Mouse (Mus musculus): Measurements from ENCODE around the gene Pkdrej. TPM values are rescaled to one million over a fixed set of nuclear protein-coding genes. Genes with fewer than 3 reads are reported as not detected.

The Pkdrej gene
- polyA plus RNA-seq, 1 experiment, result 0.02 TPM

- WGBS, result 82% methylated on average over 2 of the region's 2 CpGs
- Histone ChIP-seq H3K27ac (ENCODE audit: insufficient read depth, low read length) (no peak overlapping the region), H3K4me1 (ENCODE audit: control insufficient read depth, insufficient read depth, insufficient read length) (no peaks in the 10 kb centered on the region), H3K36me3 (ENCODE audit: control insufficient read depth, insufficient read depth, low read length) (peaks cover 4% of the 10 kb centered on the region; the same call in 1 of the 2 replicates), H3K4me3 (ENCODE audit: extremely low read depth, insufficient read depth, insufficient read length) (no peak overlapping the region), H3K27me3 (ENCODE audit: control insufficient read depth, insufficient read depth, low read length) (no peaks in the 10 kb centered on the region)
- no peak for DNase-seq (ENCODE audit: low read depth in 1 of 2, low spot score in 2 of 2)
- no peak for TF ChIP-seq POLR2A (IDR thresholded peaks at IDR 0.05; ENCODE audit: low read depth, low read length)
- no peak for TF ChIP-seq CTCF (IDR thresholded peaks at IDR 0.05; ENCODE audit: extremely low read depth, insufficient read depth, insufficient read length, insufficient replicate concordance)
These were observed 18.6 kb downstream of the Pkdrej start for GRCm38 (mm10) chr15:85802931-85803330.

GRCm38 (mm10) chr15:85798676-85799075, 22.9 kb downstream of the Pkdrej start:
- Histone ChIP-seq H3K27ac (ENCODE audit: insufficient read depth, low read length) (no peak overlapping the region), H3K27me3 (ENCODE audit: control insufficient read depth, insufficient read depth, low read length) (no peaks in the 10 kb centered on the region), H3K36me3 (ENCODE audit: control insufficient read depth, insufficient read depth, low read length) (no peaks in the 10 kb centered on the region), H3K4me1 (ENCODE audit: control insufficient read depth, insufficient read depth, insufficient read length) (no peaks in the 10 kb centered on the region), H3K4me3 (ENCODE audit: extremely low read depth, insufficient read depth, insufficient read length) (no peak overlapping the region)
- WGBS, result 93% methylated on average over 8 of the region's 8 CpGs
- no peak for DNase-seq (ENCODE audit: low read depth in 1 of 2, low spot score in 2 of 2)
- TF ChIP-seq CTCF (IDR thresholded peaks at IDR 0.05; ENCODE audit: extremely low read depth, insufficient read depth, insufficient read length, insufficient replicate concordance), result no peak
- TF ChIP-seq POLR2A (IDR thresholded peaks at IDR 0.05; ENCODE audit: low read depth, low read length), result no peak

GRCm38 (mm10) chr15:85795516-85795915, 26.0 kb downstream of the Pkdrej start:
- Histone ChIP-seq H3K27ac (ENCODE audit: insufficient read depth, low read length) (no peak overlapping the region), H3K4me3 (ENCODE audit: extremely low read depth, insufficient read depth, insufficient read length) (no peak overlapping the region), H3K4me1 (ENCODE audit: control insufficient read depth, insufficient read depth, insufficient read length) (no peaks in the 10 kb centered on the region), H3K36me3 (ENCODE audit: control insufficient read depth, insufficient read depth, low read length) (no peaks in the 10 kb centered on the region), H3K27me3 (ENCODE audit: control insufficient read depth, insufficient read depth, low read length) (no peaks in the 10 kb centered on the region)
- DNase-seq (ENCODE audit: low read depth in 1 of 2, low spot score in 2 of 2), result no peak
- TF ChIP-seq CTCF (IDR thresholded peaks at IDR 0.05; ENCODE audit: extremely low read depth, insufficient read depth, insufficient read length, insufficient replicate concordance) (no peak), POLR2A (IDR thresholded peaks at IDR 0.05; ENCODE audit: low read depth, low read length) (no peak)
- 84% methylated on average over 6 of the region's 6 CpGs for WGBS

GRCm38 (mm10) chr15:85792819-85793218, 28.7 kb downstream of the Pkdrej start:
- H3K27ac ChIP-seq (ENCODE audit: insufficient read depth, low read length), result no peak overlapping the region
- H3K36me3 ChIP-seq (ENCODE audit: control insufficient read depth, insufficient read depth, low read length), result no peaks in the 10 kb centered on the region
- no peaks in the 10 kb centered on the region for H3K4me1 ChIP-seq (ENCODE audit: control insufficient read depth, insufficient read depth, insufficient read length)
- 32% methylated on average over 1 of the region's 1 CpGs for WGBS
- no peaks in the 10 kb centered on the region for H3K27me3 ChIP-seq (ENCODE audit: control insufficient read depth, insufficient read depth, low read length)
- DNase-seq (ENCODE audit: low read depth in 1 of 2, low spot score in 2 of 2), result no peak
- TF ChIP-seq CTCF (IDR thresholded peaks at IDR 0.05; ENCODE audit: extremely low read depth, insufficient read depth, insufficient read length, insufficient replicate concordance) (no peak), POLR2A (IDR thresholded peaks at IDR 0.05; ENCODE audit: low read depth, low read length) (no peak)
- H3K4me3 ChIP-seq (ENCODE audit: extremely low read depth, insufficient read depth, insufficient read length), result no peak overlapping the region

GRCm38 (mm10) chr15:85791449-85791848, 30.1 kb downstream of the Pkdrej start:
- Histone ChIP-seq H3K27ac (ENCODE audit: insufficient read depth, low read length) (no peak overlapping the region), H3K27me3 (ENCODE audit: control insufficient read depth, insufficient read depth, low read length) (no peaks in the 10 kb centered on the region), H3K4me1 (ENCODE audit: control insufficient read depth, insufficient read depth, insufficient read length) (no peaks in the 10 kb centered on the region), H3K36me3 (ENCODE audit: control insufficient read depth, insufficient read depth, low read length) (no peaks in the 10 kb centered on the region), H3K4me3 (ENCODE audit: extremely low read depth, insufficient read depth, insufficient read length) (no peak overlapping the region)
- DNase-seq (ENCODE audit: low read depth in 1 of 2, low spot score in 2 of 2), result no peak
- WGBS, result 78% methylated on average over 4 of the region's 4 CpGs
- no peak for TF ChIP-seq POLR2A (IDR thresholded peaks at IDR 0.05; ENCODE audit: low read depth, low read length)
- no peak for TF ChIP-seq CTCF (IDR thresholded peaks at IDR 0.05; ENCODE audit: extremely low read depth, insufficient read depth, insufficient read length, insufficient replicate concordance)

- DNase-seq (ENCODE audit: low read depth in 1 of 2, low spot score in 2 of 2), result no peak
- Histone ChIP-seq H3K4me3 (ENCODE audit: extremely low read depth, insufficient read depth, insufficient read length) (no peak overlapping the region), H3K36me3 (ENCODE audit: control insufficient read depth, insufficient read depth, low read length) (no peaks in the 10 kb centered on the region), H3K27ac (ENCODE audit: insufficient read depth, low read length) (no peak overlapping the region), H3K27me3 (ENCODE audit: control insufficient read depth, insufficient read depth, low read length) (no peaks in the 10 kb centered on the region), H3K4me1 (ENCODE audit: control insufficient read depth, insufficient read depth, insufficient read length) (no peaks in the 10 kb centered on the region)
- WGBS, result 75% methylated on average over 16 of the region's 16 CpGs
- TF ChIP-seq POLR2A (IDR thresholded peaks at IDR 0.05; ENCODE audit: low read depth, low read length), result no peak
- TF ChIP-seq CTCF (IDR thresholded peaks at IDR 0.05; ENCODE audit: extremely low read depth, insufficient read depth, insufficient read length, insufficient replicate concordance), result no peak
These were observed 32.9 kb downstream of the Pkdrej start for GRCm38 (mm10) chr15:85788633-85789032.

DNA sequence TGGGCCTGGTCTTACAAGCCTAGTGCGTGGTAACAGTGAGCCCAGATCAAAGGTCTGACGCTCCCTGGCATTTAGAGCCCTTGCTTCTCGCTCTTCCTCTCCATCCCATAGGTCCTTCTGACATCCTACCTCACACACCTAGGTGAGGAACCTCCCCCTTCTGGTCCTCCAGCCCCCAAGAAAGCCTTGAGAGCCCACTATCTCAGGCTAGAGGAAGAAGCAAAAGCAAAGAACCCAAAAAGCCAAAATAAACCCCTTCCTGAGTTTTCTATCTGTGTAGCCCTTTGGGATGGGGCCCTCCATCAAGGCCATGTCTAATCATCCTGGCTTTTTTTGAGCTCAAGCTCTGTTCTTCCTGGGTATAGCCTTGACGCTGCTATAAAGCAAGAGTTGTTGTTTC, 33.5 kb downstream of the Pkdrej start:
- TF ChIP-seq POLR2A (IDR thresholded peaks at IDR 0.05; ENCODE audit: low read depth, low read length) (no peak), CTCF (IDR thresholded peaks at IDR 0.05; ENCODE audit: extremely low read depth, insufficient read depth, insufficient read length, insufficient replicate concordance) (no peak)
- DNase-seq (ENCODE audit: low read depth in 1 of 2, low spot score in 2 of 2), result no peak
- H3K27me3 ChIP-seq (ENCODE audit: control insufficient read depth, insufficient read depth, low read length), result 0 out of 2 replicates have a peak, but pooled peaks cover 1% of the 10 kb centered on the region
- 95% methylated on average over 4 of the region's 4 CpGs for WGBS
- no peak overlapping the region for H3K27ac ChIP-seq (ENCODE audit: insufficient read depth, low read length)
- no peak overlapping the region for H3K4me3 ChIP-seq (ENCODE audit: extremely low read depth, insufficient read depth, insufficient read length)
- no peaks in the 10 kb centered on the region for H3K4me1 ChIP-seq (ENCODE audit: control insufficient read depth, insufficient read depth, insufficient read length)
- no peaks in the 10 kb centered on the region for H3K36me3 ChIP-seq (ENCODE audit: control insufficient read depth, insufficient read depth, low read length)
